13 mouse cellular contexts compared by ENCODE assay signal in genomic region chr13:54556796-54557195, GRCm38 (mm10). TPM values are rescaled to one million over a fixed set of nuclear protein-coding genes. Genes with fewer than 3 reads are reported as not detected.
DNase-seq lines count a peak whose midpoint lies in the region; ATAC-seq and TF ChIP-seq lines count a peak whose summit lies in the region.
"Had no signal": no experiment of that assay in that cellular context is flagged by ENCODE, and none has a peak within 500 bp of the region (broad histone marks: within the 10 kb centered on the region; RNA-seq: fewer than 3 reads in every experiment).

No protein-coding gene starts in this region.

- no peaks in the 10 kb centered on the region for H3K9me3 ChIP-seq in kidney, embryonic 15.5 days (replicated peaks)
- H3K9me3 ChIP-seq: forebrain, embryonic 12.5 days; G1E; neural tube, embryonic 12.5 days had no signal

- H3K27ac ChIP-seq in kidney, embryonic 15.5 days: no peak overlapping the region
- H3K27ac ChIP-seq in cerebellum, adult 2 months (ENCODE audit: insufficient read depth, low read length): peak overlapping the region; percentile 86
- H3K27ac ChIP-seq: forebrain, embryonic 12.5 days; kidney, postnatal 0 days; neural tube, embryonic 12.5 days had no signal

- no peak for TF ChIP-seq CTCF in cerebellum, adult 2 months (IDR thresholded peaks at IDR 0.05; ENCODE audit: borderline replicate concordance, insufficient read depth, low read depth, low read length)

- 0 out of 2 replicates have a peak, but pooled peaks have one; percentile 13 for TF ChIP-seq POLR2A in cerebellum, adult 2 months (IDR thresholded peaks at IDR 0.05; ENCODE audit: borderline replicate concordance, insufficient read depth, low read length)

- H3K36me3 ChIP-seq in kidney, embryonic 15.5 days: peaks cover 97% of the 10 kb centered on the region

- no peak overlapping the region for H3K4me3 ChIP-seq in kidney, embryonic 15.5 days (replicated peaks)
- H3K4me3 ChIP-seq in cerebellum, adult 2 months (replicated peaks; ENCODE audit: insufficient read depth, low read depth, low read length): no peak overlapping the region
- H3K4me3 ChIP-seq: forebrain, embryonic 12.5 days; neural tube, embryonic 12.5 days had no signal

- H3K4me2 ChIP-seq in kidney, embryonic 15.5 days: no peak overlapping the region
- H3K4me2 ChIP-seq: forebrain, embryonic 12.5 days; neural tube, embryonic 12.5 days had no signal

- H3K9ac ChIP-seq in kidney, embryonic 15.5 days: no peak overlapping the region
- H3K9ac ChIP-seq: forebrain, embryonic 12.5 days; liver, postnatal 0 days; neural tube, embryonic 12.5 days had no signal

- intact Hi-C loops in heart, postnatal 36 days (cut with DNase I): no loop called here

- 96% methylated on average over 3 of the region's 3 CpGs for WGBS in kidney, embryonic 15.5 days
- WGBS in cerebellum, adult 2 months: 6% methylated on average over 3 of the region's 3 CpGs

- H3K4me1 ChIP-seq in kidney, embryonic 15.5 days: no peaks in the 10 kb centered on the region
- peaks cover 31% of the 10 kb centered on the region for H3K4me1 ChIP-seq in cerebellum, adult 2 months (ENCODE audit: control insufficient read depth, insufficient read depth, low read length)
- H3K4me1 ChIP-seq: forebrain, embryonic 12.5 days; neural tube, embryonic 12.5 days had no signal

- H3K27me3 ChIP-seq in kidney, embryonic 15.5 days: no peaks in the 10 kb centered on the region
- H3K27me3 ChIP-seq in cerebellum, adult 2 months (ENCODE audit: control insufficient read depth, insufficient read depth, low read length): no peaks in the 10 kb centered on the region
- H3K27me3 ChIP-seq: forebrain, embryonic 12.5 days; neural tube, embryonic 12.5 days had no signal

- ATAC-seq in kidney, embryonic 15.5 days (replicated peaks; ENCODE audit: low FRiP score): no peak
- ATAC-seq: liver, postnatal 0 days had no signal

- DNase-seq in adrenal gland, adult 2 months: peak; percentile 64
- no peak for DNase-seq in adrenal gland, adult 8-10 months
- peak; percentile 67 for DNase-seq in kidney, adult 18-20 months
- DNase-seq in cerebellum, adult 2 months: peak; percentile 95 to 98
- peak; percentile 42 for DNase-seq in heart, postnatal 36 days
- no peak for DNase-seq in urinary bladder, postnatal 10 days (ENCODE audit: low spot score)
- no peak for DNase-seq in B cell, adult 2 months
- DNase-seq: liver, postnatal 0 days had no signal

RNA-seq across cellular contexts. Expression of gene 4833439L19Rik, which starts 8.4 kb away (rescaled TPM):
- 100 to 1,000 TPM; 185 to 194 TPM for total RNA-seq in adrenal gland, adult 2 months (2021)
- 156 and 161 TPM in 2 replicates for polyA plus RNA-seq in adrenal gland, adult 2 months (2012; rRNA removed)
- 100 to 1,000 TPM; 162 to 193 (median 173) TPM for total RNA-seq in adrenal gland, adult 8-10 months (2022)
- 151 and 162 TPM in 2 replicates for polyA plus RNA-seq in kidney, embryonic 15.5 days (2015; fragmentation: Nextera tagmentation; extraction: Ambion mirVana)
- 199 and 212 TPM in 2 replicates for polyA plus RNA-seq in cerebellum, adult 2 months (2012; rRNA removed)
- 10 to 100 TPM; 91.5 TPM for total RNA-seq in heart, postnatal 36 days (2021)

RNA-seq across cellular contexts. Expression of gene Arl10, which starts 18.0 kb away (rescaled TPM):
- 10 to 100 TPM; 35.4 to 61.7 TPM for total RNA-seq in adrenal gland, adult 2 months (2021)
- 62.5 and 69.5 TPM in 2 replicates for polyA plus RNA-seq in adrenal gland, adult 2 months (2012; rRNA removed)
- total RNA-seq in adrenal gland, adult 8-10 months (2022): 10 to 100 TPM; 55.4 to 77.4 (median 62.0) TPM
- 34.0 and 36.1 TPM in 2 replicates for polyA plus RNA-seq in kidney, embryonic 15.5 days (2015; fragmentation: Nextera tagmentation; extraction: Ambion mirVana)
- 29.4 and 32.0 TPM in 2 replicates for polyA plus RNA-seq in cerebellum, adult 2 months (2012; rRNA removed)
- 1 to 10 TPM; 6.8 to 7.3 TPM for total RNA-seq in heart, postnatal 36 days (2021)

RNA-seq across cellular contexts. Expression of gene Nop16, which starts 33.1 kb away (rescaled TPM):
- 10 to 100 TPM; 57.9 to 59.3 TPM for total RNA-seq in adrenal gland, adult 2 months (2021)
- 3.2 and 3.3 TPM in 2 replicates for polyA plus RNA-seq in adrenal gland, adult 2 months (2012; rRNA removed)
- total RNA-seq in adrenal gland, adult 8-10 months (2022): 10 to 100 TPM; 45.5 to 56.7 (median 51.8) TPM
- 90.2 and 95.5 TPM in 2 replicates for polyA plus RNA-seq in kidney, embryonic 15.5 days (2015; fragmentation: Nextera tagmentation; extraction: Ambion mirVana)
- polyA plus RNA-seq in cerebellum, adult 2 months (2012; rRNA removed): 24.4 and 26.4 TPM in 2 replicates
- 10 to 100 TPM; 16.5 to 17.3 TPM for total RNA-seq in heart, postnatal 36 days (2021)

RNA-seq across cellular contexts. Expression of gene Higd2a, which starts 33.2 kb away (rescaled TPM):
- 100 to 1,000 TPM; 275 to 281 TPM for total RNA-seq in adrenal gland, adult 2 months (2021)
- 169 TPM in 2 replicates for polyA plus RNA-seq in adrenal gland, adult 2 months (2012; rRNA removed)
- 100 to 1,000 TPM; 214 to 224 (median 218) TPM for total RNA-seq in adrenal gland, adult 8-10 months (2022)
- polyA plus RNA-seq in kidney, embryonic 15.5 days (2015; fragmentation: Nextera tagmentation; extraction: Ambion mirVana): 205 and 219 TPM in 2 replicates
- 290 and 306 TPM in 2 replicates for polyA plus RNA-seq in cerebellum, adult 2 months (2012; rRNA removed)
- 100 to 1,000 TPM; 194 to 196 TPM for total RNA-seq in heart, postnatal 36 days (2021)

RNA-seq across cellular contexts. Expression of gene Simc1, which starts 53.2 kb away (rescaled TPM):
- total RNA-seq in adrenal gland, adult 2 months (2021): 10 to 100 TPM; 14.1 to 17.5 TPM
- 24.4 and 27.9 TPM in 2 replicates for polyA plus RNA-seq in adrenal gland, adult 2 months (2012; rRNA removed)
- total RNA-seq in adrenal gland, adult 8-10 months (2022): 10 to 100 TPM; 13.5 to 56.8 (median 26.1) TPM
- polyA plus RNA-seq in kidney, embryonic 15.5 days (2015; fragmentation: Nextera tagmentation; extraction: Ambion mirVana): 13.3 and 15.6 TPM in 2 replicates
- polyA plus RNA-seq in cerebellum, adult 2 months (2012; rRNA removed): 20.2 and 21.5 TPM in 2 replicates
- 1 to 10 TPM; 1.3 to 2.1 TPM for total RNA-seq in heart, postnatal 36 days (2021)

Comparison
In these comparisons a context has a peak if more than half of its experiments do, and no peak if none do; other contexts are left out.
1. DNase-seq: peak in adrenal gland, adult 2 months (single experiment), kidney, adult 18-20 months (single experiment), cerebellum, adult 2 months (2 of 2) and heart, postnatal 36 days (2 of 2); none in adrenal gland, adult 8-10 months (single experiment), urinary bladder, postnatal 10 days (single experiment) and B cell, adult 2 months (0 of 2).
2. RNA of gene Arl10, which starts 18.0 kb away (total RNA-seq): 55.4 to 77.4 TPM in adrenal gland, adult 8-10 months and 35.4 to 61.7 TPM in adrenal gland, adult 2 months; 6.8 to 7.3 TPM in heart, postnatal 36 days; every median in the first group is over 4 times any median in the second.